Mouse (Mus musculus): ENCODE results near the gene Armt1. TPM values are rescaled to one million over a fixed set of nuclear protein-coding genes. Genes with fewer than 3 reads are reported as not detected.
"Not testable (repeated sequence)": the region's sequence is repeated elsewhere in the genome, so short reads cannot be mapped to it uniquely, and the experiment has no call there.

Gene Armt1
- total RNA-seq, 2 experiments from 2014 or later = 35.8 to 36.9 TPM

GRCm38 (mm10) chr10:4432996-4433755 is 909 bp downstream of the Armt1 start:
- peak; percentile 33 for ATAC-seq (replicated peaks; ENCODE audit: poor library complexity)

- not testable (repeated sequence) for ATAC-seq (replicated peaks; ENCODE audit: poor library complexity)
Observed at GRCm38 (mm10) chr10:4433871-4434270, 1.6 kb downstream of the Armt1 start.

- no peak for ATAC-seq (replicated peaks; ENCODE audit: poor library complexity)
Observed at GRCm38 (mm10) chr10:4435416-4435815, 3.1 kb downstream of the Armt1 start.

- peak; percentile 62 for ATAC-seq (replicated peaks; ENCODE audit: poor library complexity)
Observed at GRCm38 (mm10) chr10:4456409-4456808, 24.1 kb downstream of the Armt1 start.

GRCm38 (mm10) chr10:4460201-4460600 is 27.9 kb downstream of the Armt1 start:
- peak; percentile 68 for ATAC-seq (replicated peaks; ENCODE audit: poor library complexity)

- no peak for ATAC-seq (replicated peaks; ENCODE audit: poor library complexity)
Observed at GRCm38 (mm10) chr10:4465799-4466198, 33.5 kb downstream of the Armt1 start.

GRCm38 (mm10) chr10:4469406-4469805 is 37.1 kb downstream of the Armt1 start:
- ATAC-seq (replicated peaks; ENCODE audit: poor library complexity) = peak; percentile 44

GRCm38 (mm10) chr10:4473591-4473993 is 41.3 kb downstream of the Armt1 start:
- ATAC-seq (replicated peaks; ENCODE audit: poor library complexity) = no peak

- ATAC-seq (replicated peaks; ENCODE audit: poor library complexity) = no peak
Observed at GRCm38 (mm10) chr10:4475431-4475830, 43.2 kb downstream of the Armt1 start.

- ATAC-seq (replicated peaks; ENCODE audit: poor library complexity) = no peak
Observed at GRCm38 (mm10) chr10:4476604-4477003, 44.3 kb downstream of the Armt1 start.

GRCm38 (mm10) chr10:4480929-4481328 is 48.7 kb downstream of the Armt1 start:
- ATAC-seq (replicated peaks; ENCODE audit: poor library complexity) = no peak

GRCm38 (mm10) chr10:4481695-4482094 is 49.4 kb downstream of the Armt1 start:
- ATAC-seq (replicated peaks; ENCODE audit: poor library complexity) = peak; percentile 73

- ATAC-seq (replicated peaks; ENCODE audit: poor library complexity) = no peak
Observed at GRCm38 (mm10) chr10:4482355-4482754, 50.1 kb downstream of the Armt1 start, which contains the start of gene Ccdc170. Ccdc170 (plus strand) TSS chr10:4482502.

GRCm38 (mm10) chr10:4483848-4484247 is 51.6 kb downstream of the Armt1 start:
- no peak for ATAC-seq (replicated peaks; ENCODE audit: poor library complexity)

GRCm38 (mm10) chr10:4484986-4485385 is 52.7 kb downstream of the Armt1 start:
- peak; percentile 54 for ATAC-seq (replicated peaks; ENCODE audit: poor library complexity)

GRCm38 (mm10) chr10:4489865-4490264 is 57.6 kb downstream of the Armt1 start:
- ATAC-seq (replicated peaks; ENCODE audit: poor library complexity) = no peak

- peak; percentile 71 for ATAC-seq (replicated peaks; ENCODE audit: poor library complexity)
Observed at GRCm38 (mm10) chr10:4491281-4491680, 59.0 kb downstream of the Armt1 start.

- no peak for ATAC-seq (replicated peaks; ENCODE audit: poor library complexity)
Observed at GRCm38 (mm10) chr10:4492045-4492444, 59.8 kb downstream of the Armt1 start.

- ATAC-seq (replicated peaks; ENCODE audit: poor library complexity) = no peak
Observed at GRCm38 (mm10) chr10:4492909-4493308, 60.6 kb downstream of the Armt1 start.

- ATAC-seq (replicated peaks; ENCODE audit: poor library complexity) = no peak
Observed at GRCm38 (mm10) chr10:4503251-4503650, 71.0 kb downstream of the Armt1 start.
